Mouse (Mus musculus): ENCODE data around the gene Gpx3.
"Not testable (repeated sequence)": the region's sequence is repeated elsewhere in the genome, so short reads cannot be mapped to it uniquely, and the experiment has no call there.

Gpx3 gene

GRCm38 (mm10) chr11:54939501-54939900 is 37.2 kb downstream of the Gpx3 start:
- DNase-seq (ENCODE audit: low spot score), result no peak

GRCm38 (mm10) chr11:54940056-54940455 is 37.8 kb downstream of the Gpx3 start:
- no peak for DNase-seq (ENCODE audit: low spot score)

GRCm38 (mm10) chr11:54944702-54945101 is 42.4 kb downstream of the Gpx3 start:
- no peak for DNase-seq (ENCODE audit: low spot score)

- no peak for DNase-seq (ENCODE audit: low spot score)
Observed at GRCm38 (mm10) chr11:54949717-54950116, 47.5 kb downstream of the Gpx3 start.

GRCm38 (mm10) chr11:54950684-54951083 is 48.4 kb downstream of the Gpx3 start:
- DNase-seq (ENCODE audit: low spot score), result no peak

- no peak for DNase-seq (ENCODE audit: low spot score)
Observed at GRCm38 (mm10) chr11:54952651-54953050, 50.4 kb downstream of the Gpx3 start.

- peak; percentile 47 for DNase-seq (ENCODE audit: low spot score)
Observed at GRCm38 (mm10) chr11:54953993-54954446, 51.8 kb downstream of the Gpx3 start.

- no peak for DNase-seq (ENCODE audit: low spot score)
Observed at GRCm38 (mm10) chr11:54954716-54955115, 52.5 kb downstream of the Gpx3 start.

GRCm38 (mm10) chr11:54955400-54955734 is 53.1 kb downstream of the Gpx3 start:
- DNase-seq (ENCODE audit: low spot score), result not testable (repeated sequence)

- peak; percentile 97 for DNase-seq (ENCODE audit: low spot score)
Observed at GRCm38 (mm10) chr11:54955735-54956480, 53.7 kb downstream of the Gpx3 start.

- DNase-seq (ENCODE audit: low spot score), result no peak
Observed at GRCm38 (mm10) chr11:54956912-54957311, 54.7 kb downstream of the Gpx3 start.

- peak; percentile 61 for DNase-seq (ENCODE audit: low spot score)
Observed at GRCm38 (mm10) chr11:54957708-54958107, 55.5 kb downstream of the Gpx3 start.

GRCm38 (mm10) chr11:54958571-54959073 is 56.4 kb downstream of the Gpx3 start:
- DNase-seq (ENCODE audit: low spot score), result peak; percentile 47

Measured in adipocyte (in vitro differentiated cells).